Mouse (Mus musculus): ENCODE results near the gene Glra4. TPM values are rescaled to one million over a fixed set of nuclear protein-coding genes. Genes with fewer than 3 reads are reported as not detected.

The Glra4 gene
- not detected for total RNA-seq (2022)

GRCm38 (mm10) chrX:136780041-136780440, at the start of gene Glra4:
Gene Glra4 (minus strand): TSS chrX:136780141.
- DNase-seq (ENCODE audit: low spot score) = no peak

- no peak for DNase-seq (ENCODE audit: low spot score)
Measured at GRCm38 (mm10) chrX:136828610-136829009, 48.7 kb upstream of the Glra4 start.

- DNase-seq (ENCODE audit: low spot score) = no peak
Measured at GRCm38 (mm10) chrX:136825016-136825415, 45.1 kb upstream of the Glra4 start.

- DNase-seq (ENCODE audit: low spot score) = no peak
Measured at GRCm38 (mm10) chrX:136822371-136822770, 42.4 kb upstream of the Glra4 start, which contains the start of gene Plp1. Gene Plp1 (plus strand): TSS chrX:136822671.

GRCm38 (mm10) chrX:136820250-136820649, 40.3 kb upstream of the Glra4 start:
- DNase-seq (ENCODE audit: low spot score) = peak; percentile 49

GRCm38 (mm10) chrX:136819752-136820151, 39.8 kb upstream of the Glra4 start:
- DNase-seq (ENCODE audit: low spot score) = peak; percentile 6

- DNase-seq (ENCODE audit: low spot score) = no peak
Measured at GRCm38 (mm10) chrX:136797223-136797622, 17.3 kb upstream of the Glra4 start.

- no peak for DNase-seq (ENCODE audit: low spot score)
Measured at GRCm38 (mm10) chrX:136789446-136789845, 9.5 kb upstream of the Glra4 start.

GRCm38 (mm10) chrX:136779262-136779661, 679 bp downstream of the Glra4 start:
- no peak for DNase-seq (ENCODE audit: low spot score)

GRCm38 (mm10) chrX:136778046-136778445, 1.9 kb downstream of the Glra4 start:
- DNase-seq (ENCODE audit: low spot score) = no peak

GRCm38 (mm10) chrX:136773035-136773434, 6.9 kb downstream of the Glra4 start:
- DNase-seq (ENCODE audit: low spot score) = peak; percentile 11

GRCm38 (mm10) chrX:136761103-136762074, 18.6 kb downstream of the Glra4 start:
- peak; percentile 24 for DNase-seq (ENCODE audit: low spot score)

GRCm38 (mm10) chrX:136755464-136755863, 24.5 kb downstream of the Glra4 start:
- no peak for DNase-seq (ENCODE audit: low spot score)

- DNase-seq (ENCODE audit: low spot score) = no peak
Measured at GRCm38 (mm10) chrX:136749329-136749728, 30.6 kb downstream of the Glra4 start.

- DNase-seq (ENCODE audit: low spot score) = no peak
Measured at GRCm38 (mm10) chrX:136744663-136745062, 35.3 kb downstream of the Glra4 start.

- DNase-seq (ENCODE audit: low spot score) = no peak
Measured at GRCm38 (mm10) chrX:136743459-136743858, 36.5 kb downstream of the Glra4 start, which contains the start of gene Morf4l2. Gene Morf4l2 (minus strand): TSS chrX:136743690.

- DNase-seq (ENCODE audit: low spot score) = peak; percentile 76
Measured at GRCm38 (mm10) chrX:136742661-136743103, 37.3 kb downstream of the Glra4 start.

GRCm38 (mm10) chrX:136742241-136742640, 37.7 kb downstream of the Glra4 start:
- no peak for DNase-seq (ENCODE audit: low spot score)

GRCm38 (mm10) chrX:136741651-136742201, 38.2 kb downstream of the Glra4 start:
- peak; percentile 73 for DNase-seq (ENCODE audit: low spot score)

- DNase-seq (ENCODE audit: low spot score) = peak; percentile 94
Measured at GRCm38 (mm10) chrX:136740791-136741650, 38.9 kb downstream of the Glra4 start.

GRCm38 (mm10) chrX:136740087-136740790, 39.7 kb downstream of the Glra4 start:
- DNase-seq (ENCODE audit: low spot score) = no peak
